Mouse (Mus musculus) liver, embryonic 11.5 days (tissue): ENCODE measurements around the gene Tmigd3. TPM values are rescaled to one million over a fixed set of nuclear protein-coding genes. Genes with fewer than 3 reads are reported as not detected.

Experiments used
- ATAC-seq: fragments of 200-750 bp; cut with Nextera tagmentation; replicated peaks from 2 replicates; pipeline ENCODE4 v1.8.0; 2017; ENCODE audit warnings: moderate number of reproducible peaks, mild to moderate bottlenecking, moderate TSS enrichment, moderate library complexity; ENCODE audit not compliant: low FRiP score
- DNase-seq: peaks from one replicate; pipeline ENCODE4 v3.0.0-alpha.2; 2017; ENCODE audit warnings: low spot score
- H3K27ac ChIP-seq: fragments of 300-500 bp; sonication (generic); 2 replicates; pipeline ENCODE4 v1.5.1; 2014; ENCODE audit warnings: mild to moderate bottlenecking, low read depth, low read length, control low read depth
- H3K27me3 ChIP-seq: fragments of 300-500 bp; sonication (generic); replicated peaks from 2 replicates; pipeline ENCODE4 v1.6.1; 2014; ENCODE audit warnings: low read length, mixed read lengths; ENCODE audit not compliant: control insufficient read depth, insufficient read depth
- H3K36me3 ChIP-seq: fragments of 300-500 bp; sonication (generic); 2 replicates; pipeline ENCODE4 v1.6.1; 2014; ENCODE audit warnings: mild to moderate bottlenecking, low read length, moderate library complexity, mixed read lengths; ENCODE audit not compliant: control insufficient read depth, insufficient read depth
- H3K4me1 ChIP-seq: fragments of 300-500 bp; sonication (generic); replicated peaks from 2 replicates; pipeline ENCODE4 v1.6.1; 2014; ENCODE audit warnings: low read length, mixed read lengths; ENCODE audit not compliant: control insufficient read depth, insufficient read depth
- H3K4me2 ChIP-seq: fragments of 300-500 bp; sonication (generic); 2 replicates; pipeline ENCODE4 v1.6.1; 2014; ENCODE audit warnings: mild to moderate bottlenecking, control low read depth, moderate library complexity
- H3K4me3 ChIP-seq: fragments of 300-500 bp; sonication (generic); 2 replicates; pipeline ENCODE4 v1.5.1; 2014; ENCODE audit warnings: low read depth, low read length, control low read depth
- H3K9ac ChIP-seq: fragments of 300-500 bp; sonication (generic); 2 replicates; pipeline ENCODE4 v1.6.1; 2014; ENCODE audit warnings: low read depth, low read length, control low read depth
- H3K9me3 ChIP-seq: fragments of 300-500 bp; sonication (generic); 2 replicates; pipeline ENCODE4 v1.6.1; 2016; ENCODE audit warnings: low read length, inconsistent platforms, mixed read lengths; ENCODE audit not compliant: control insufficient read depth
- WGBS: fragments of 180-500 bp; shearing (Covaris S2); extraction: QIAGEN DNeasy Blood & Tissue Kit; methylation state at CpG from one replicate; pipeline ENCODE4 v1.1.7; 2014; 5-methylcytosine and 5-hydroxymethylcytosine counted together
- polyA plus RNA-seq: library from polyadenylated mRNA; unstranded; fragments of >200 nt; fragmentation: Nextera tagmentation; extraction: Ambion mirVana; gene quantifications from 2 replicates; pipeline ENCODE4 v1.2.1, GENCODE M21; 2014

Tmigd3 gene
- polyA plus RNA-seq, 1 experiment from 2014 or later, result 0.27 TPM

GRCm38 (mm10) chr3:105880419-105880818, 9.7 kb downstream of the Tmigd3 start:
- ATAC-seq (no peak), DNase-seq (no peak)
- 50% methylated on average over 3 of the region's 3 CpGs for WGBS

DNA sequence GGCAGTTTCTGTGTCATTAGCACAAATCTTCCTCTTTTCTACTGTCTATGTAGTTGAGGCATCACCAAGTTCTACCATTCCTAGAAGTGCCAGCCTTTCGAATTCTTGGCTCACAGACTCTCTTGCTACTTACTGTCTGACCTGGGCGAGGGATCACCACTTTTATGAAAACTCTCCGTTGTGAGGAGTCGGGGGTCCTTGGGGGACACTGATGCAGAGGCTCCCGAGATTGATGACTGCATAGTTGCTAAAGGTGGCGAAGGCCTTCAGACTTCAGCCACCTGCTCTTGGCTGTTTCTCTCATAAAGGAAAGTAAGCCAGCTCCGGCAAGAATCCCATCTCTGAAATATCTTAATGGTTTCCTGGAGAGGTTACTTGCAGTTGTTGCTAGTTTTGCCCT, 11.4 kb downstream of the Tmigd3 start:
- WGBS, result 82% methylated on average over 7 of the region's 7 CpGs
- no peaks in the 10 kb centered on the region for H3K36me3 ChIP-seq
- H3K9me3 ChIP-seq, result no peaks in the 10 kb centered on the region
- no peak for ATAC-seq
- H3K27ac ChIP-seq, result no peak overlapping the region
- no peaks in the 10 kb centered on the region for H3K27me3 ChIP-seq
- no peak overlapping the region for H3K4me3 ChIP-seq
- no peak overlapping the region for H3K4me2 ChIP-seq
- H3K9ac ChIP-seq, result no peak overlapping the region
- H3K4me1 ChIP-seq, result no peaks in the 10 kb centered on the region
- DNase-seq, result no peak

More at GRCm38 (mm10) chr3:105880419-105880818, 9.7 kb downstream of the Tmigd3 start:
- no peak overlapping the region for H3K9ac ChIP-seq
- H3K9me3 ChIP-seq, result no peaks in the 10 kb centered on the region
- no peaks in the 10 kb centered on the region for H3K36me3 ChIP-seq
- H3K27ac ChIP-seq, result no peak overlapping the region
- H3K4me2 ChIP-seq, result no peak overlapping the region
- no peaks in the 10 kb centered on the region for H3K4me1 ChIP-seq
- no peak overlapping the region for H3K4me3 ChIP-seq
- no peaks in the 10 kb centered on the region for H3K27me3 ChIP-seq

DNA sequence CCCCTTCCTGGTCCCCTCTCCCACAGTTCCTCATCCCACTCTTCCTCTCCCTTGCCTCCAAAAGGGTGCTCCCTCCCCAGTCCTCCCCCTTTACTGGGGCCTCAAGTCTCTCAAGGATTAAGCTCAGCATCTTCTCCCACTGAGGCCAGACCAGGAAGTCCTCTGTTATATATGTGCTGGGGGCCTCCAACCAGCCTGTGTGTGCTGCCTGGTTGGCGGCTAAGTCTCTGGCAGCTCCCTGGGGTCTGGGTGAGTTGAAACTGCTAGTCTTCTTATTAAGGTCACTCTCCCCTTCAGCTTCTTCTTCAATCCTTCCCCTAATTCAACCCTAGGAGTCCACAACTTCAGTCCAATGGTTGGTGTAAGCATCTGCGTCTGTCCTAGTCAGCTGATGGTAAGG, 12.4 kb downstream of the Tmigd3 start:
- Histone ChIP-seq H3K4me1 (no peaks in the 10 kb centered on the region), H3K27me3 (no peaks in the 10 kb centered on the region), H3K4me3 (no peak overlapping the region), H3K9ac (no peak overlapping the region), H3K4me2 (no peak overlapping the region), H3K27ac (no peak overlapping the region), H3K36me3 (no peaks in the 10 kb centered on the region), H3K9me3 (no peaks in the 10 kb centered on the region)
- DNase-seq, result no peak
- no peak for ATAC-seq
- 84% methylated on average over 2 of the region's 2 CpGs for WGBS

GRCm38 (mm10) chr3:105888961-105889360, 18.3 kb downstream of the Tmigd3 start:
- Histone ChIP-seq H3K36me3 (no peaks in the 10 kb centered on the region), H3K9ac (no peak overlapping the region), H3K4me1 (peaks cover 24% of the 10 kb centered on the region), H3K27me3 (no peaks in the 10 kb centered on the region), H3K9me3 (no peaks in the 10 kb centered on the region), H3K4me3 (no peak overlapping the region), H3K4me2 (no peak overlapping the region), H3K27ac (no peak overlapping the region)
- DNase-seq, result no peak
- 74% methylated on average over 3 of the region's 3 CpGs for WGBS
- no peak for ATAC-seq

DNA sequence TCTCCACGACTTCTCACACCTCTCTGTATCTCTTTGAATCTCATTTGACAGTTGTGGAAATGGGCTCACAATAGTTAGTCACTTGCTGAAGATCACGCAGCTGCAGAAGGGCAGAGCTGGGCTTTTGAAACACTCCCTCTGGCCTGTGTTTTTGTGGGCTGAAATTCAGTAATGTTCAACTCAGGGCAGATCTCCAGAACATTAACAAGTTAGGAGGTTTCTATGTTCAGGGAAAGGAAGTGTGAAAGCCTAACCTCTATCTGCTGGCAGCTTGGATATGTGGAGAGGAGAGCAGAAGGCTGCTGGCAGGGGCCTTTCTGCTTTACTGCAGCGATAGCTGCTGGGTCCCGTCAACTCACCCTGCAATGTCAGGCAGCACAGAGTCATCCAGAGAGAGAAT, 19.5 kb downstream of the Tmigd3 start:
- Histone ChIP-seq H3K9me3 (no peaks in the 10 kb centered on the region), H3K9ac (no peak overlapping the region), H3K27me3 (no peaks in the 10 kb centered on the region), H3K27ac (no peak overlapping the region), H3K36me3 (no peaks in the 10 kb centered on the region), H3K4me1 (peaks cover 36% of the 10 kb centered on the region), H3K4me3 (no peak overlapping the region), H3K4me2 (no peak overlapping the region)
- no peak for DNase-seq
- no peak for ATAC-seq
- 59% methylated on average over 4 of the region's 4 CpGs for WGBS

- 52% methylated on average over 3 of the region's 3 CpGs for WGBS
- no peaks in the 10 kb centered on the region for H3K36me3 ChIP-seq
- H3K4me2 ChIP-seq, result peak overlapping the region; percentile 65; the same call in 1 of the 2 replicates
- no peak for ATAC-seq
- no peak overlapping the region for H3K4me3 ChIP-seq
- H3K4me1 ChIP-seq, result peaks cover 38% of the 10 kb centered on the region
- DNase-seq, result no peak
- 0 out of 2 replicates have a peak overlapping the region, but pooled peaks have one; percentile 21 for H3K27ac ChIP-seq
- no peak overlapping the region for H3K9ac ChIP-seq
- H3K27me3 ChIP-seq, result no peaks in the 10 kb centered on the region
- no peaks in the 10 kb centered on the region for H3K9me3 ChIP-seq
These were observed 20.4 kb downstream of the Tmigd3 start for GRCm38 (mm10) chr3:105891141-105891540.

DNA sequence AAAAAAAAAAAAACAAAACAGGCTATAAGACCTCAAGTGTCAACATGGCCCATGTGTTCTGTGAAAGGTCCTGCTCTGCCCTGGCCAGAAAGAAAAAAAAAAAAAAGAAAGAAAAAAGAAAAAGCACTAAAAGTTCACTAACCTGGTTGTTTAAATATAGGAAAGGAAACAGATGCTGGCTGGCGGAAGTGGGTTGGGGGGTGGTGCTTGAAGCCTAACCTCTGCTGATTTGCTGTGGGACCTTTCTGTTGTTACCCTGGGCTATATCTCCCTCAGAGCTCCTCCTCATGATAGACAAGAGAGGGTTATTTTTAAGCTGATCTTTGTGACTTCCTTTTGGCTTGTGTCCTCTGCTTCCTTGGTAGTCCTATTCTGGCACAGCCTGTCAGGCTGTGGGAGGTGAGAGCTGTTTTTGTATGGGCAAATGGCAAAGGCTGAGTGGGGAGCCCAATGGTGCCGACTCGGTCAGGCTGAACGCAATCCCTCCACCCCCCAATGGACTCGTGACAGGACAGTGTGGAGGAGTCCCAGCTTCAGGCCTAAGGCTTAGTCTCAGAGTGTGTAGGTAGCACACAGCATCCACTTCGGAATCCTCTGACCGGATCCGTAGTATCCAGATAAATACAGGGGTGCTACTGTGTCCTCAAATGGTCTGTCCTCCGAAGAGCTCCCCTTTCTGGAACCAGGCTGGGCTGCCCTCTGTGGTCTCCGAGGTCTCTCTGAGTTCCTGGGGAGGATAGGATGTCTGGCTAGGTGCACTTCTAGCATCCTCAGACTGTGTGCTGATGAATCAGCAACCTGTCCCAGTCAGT, 21.3 kb downstream of the Tmigd3 start:
- 46% methylated on average over 10 of the region's 10 CpGs for WGBS
- DNase-seq (no peak), ATAC-seq (peak; percentile 32)
- peak overlapping the region; percentile 65 for H3K4me2 ChIP-seq
- no peaks in the 10 kb centered on the region for H3K27me3 ChIP-seq
- peaks cover 38% of the 10 kb centered on the region for H3K4me1 ChIP-seq
- peak overlapping the region; percentile 21; the same call in 1 of the 2 replicates for H3K4me3 ChIP-seq
- H3K9ac ChIP-seq, result peak overlapping the region; percentile 1; the same call in 1 of the 2 replicates
- no peaks in the 10 kb centered on the region for H3K9me3 ChIP-seq
- H3K27ac ChIP-seq, result peak overlapping the region; percentile 72
- H3K36me3 ChIP-seq, result no peaks in the 10 kb centered on the region

DNA sequence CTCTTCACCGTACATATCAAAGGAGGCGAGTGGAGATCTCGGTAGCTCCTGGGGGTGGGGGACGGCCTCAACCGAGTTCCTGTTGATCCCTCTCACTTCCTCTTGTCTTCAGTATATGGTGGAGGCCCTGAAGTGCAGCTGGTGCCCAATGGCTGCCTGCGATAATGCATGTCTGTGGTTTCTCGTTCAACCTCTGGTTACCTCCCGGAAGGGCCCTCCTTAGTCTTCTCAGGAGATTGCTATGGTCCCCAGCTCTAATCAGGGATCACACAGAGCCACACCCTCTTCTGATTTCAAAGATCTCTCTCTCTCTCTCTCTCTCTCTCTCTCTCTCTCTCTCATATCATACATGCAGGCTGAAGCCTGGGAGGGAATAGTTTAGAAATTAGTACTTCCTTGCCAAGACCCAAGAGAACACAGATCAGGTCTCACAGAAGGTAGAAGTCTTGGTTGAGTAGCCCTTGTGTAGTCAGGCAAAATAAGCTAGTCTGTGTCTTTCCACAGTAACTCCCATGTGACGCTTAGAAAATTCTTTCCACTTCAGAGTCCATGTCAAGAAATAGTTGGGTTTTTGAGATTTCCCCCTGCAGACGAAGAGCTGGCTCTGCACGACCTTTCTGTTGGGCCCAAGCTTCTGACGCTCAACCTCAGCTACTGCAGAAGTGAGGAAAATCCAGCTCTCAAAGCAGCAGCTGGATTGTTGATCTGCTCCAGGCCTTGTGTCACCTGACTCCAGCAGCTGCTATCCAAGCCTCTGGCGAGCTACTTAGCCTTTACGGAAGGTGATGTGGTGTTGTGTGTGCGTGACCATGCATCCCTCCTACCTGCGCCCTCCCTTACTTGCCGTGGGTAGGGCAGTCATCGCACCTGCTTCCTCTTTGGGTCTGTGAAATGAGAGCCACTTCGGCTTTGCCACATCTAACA, 22.1 kb downstream of the Tmigd3 start:
- Histone ChIP-seq H3K4me2 (peak overlapping the region; percentile 65), H3K9me3 (no peaks in the 10 kb centered on the region), H3K4me1 (peaks cover 38% of the 10 kb centered on the region), H3K4me3 (peak overlapping the region; percentile 21; the same call in 1 of the 2 replicates), H3K36me3 (no peaks in the 10 kb centered on the region), H3K9ac (peak overlapping the region; percentile 1; the same call in 1 of the 2 replicates), H3K27me3 (no peaks in the 10 kb centered on the region), H3K27ac (peak overlapping the region; percentile 72)
- 42% methylated on average over 19 of the region's 19 CpGs for WGBS
- ATAC-seq (peak; percentile 85), DNase-seq (peak; percentile 49)
